Mouse (Mus musculus) kidney, postnatal 0 days (tissue): Measurements from ENCODE around the gene Tbc1d10b. TPM values are rescaled to one million over a fixed set of nuclear protein-coding genes. Genes with fewer than 3 reads are reported as not detected.
"Not testable (repeated sequence)": the region's sequence is repeated elsewhere in the genome, so short reads cannot be mapped to it uniquely, and the experiment has no call there.

ENCODE experiments used
- ATAC-seq: fragments of 200-750 bp; cut with Nextera tagmentation; replicated peaks from 2 replicates; pipeline ENCODE4 v1.8.0; 2017; ENCODE audit warnings: low read depth, moderate number of reproducible peaks, moderate TSS enrichment, moderate library complexity; ENCODE audit not compliant: low FRiP score
- DNase-seq: peaks from one replicate; pipeline ENCODE4 v3.0.0-alpha.2; 2016; ENCODE audit warnings: low spot score
- H3K27ac ChIP-seq: fragments of 300-500 bp; sonication (generic); 2 replicates; pipeline ENCODE4 v1.5.1; 2014; ENCODE audit warnings: mild to moderate bottlenecking
- H3K27me3 ChIP-seq: fragments of 300-500 bp; sonication (generic); 2 replicates; pipeline ENCODE4 v1.6.1; 2014; ENCODE audit warnings: low read length, mixed read lengths; ENCODE audit not compliant: insufficient read depth
- H3K36me3 ChIP-seq: fragments of 300-500 bp; sonication (generic); 2 replicates; pipeline ENCODE4 v1.6.1; 2014; ENCODE audit warnings: low read length, mixed read lengths; ENCODE audit not compliant: insufficient read depth
- H3K4me1 ChIP-seq: fragments of 300-500 bp; sonication (generic); replicated peaks from 2 replicates; pipeline ENCODE4 v1.6.1; 2014; ENCODE audit warnings: antibody characterized with exemption, low read length, mixed read lengths; ENCODE audit not compliant: insufficient read depth
- H3K4me2 ChIP-seq: fragments of 300-500 bp; sonication (generic); 2 replicates; pipeline ENCODE4 v1.6.1; 2014; ENCODE audit warnings: mild to moderate bottlenecking, low read length, moderate library complexity, mixed read lengths
- H3K4me3 ChIP-seq: fragments of 300-500 bp; sonication (generic); replicated peaks from 2 replicates; pipeline ENCODE4 v1.5.1; 2014; ENCODE audit warnings: low read depth, low read length
- H3K9ac ChIP-seq: fragments of 300-500 bp; sonication (generic); 2 replicates; pipeline ENCODE4 v1.6.1; 2014; ENCODE audit warnings: low read depth, low read length
- H3K9me3 ChIP-seq: fragments of 300-500 bp; sonication (generic); replicated peaks from 2 replicates; pipeline ENCODE4 v1.6.1; 2016; ENCODE audit warnings: low read length, inconsistent platforms, mixed read lengths
- CTCF ChIP-seq: IDR thresholded peaks from 2 replicates; pipeline ENCODE4 v1.5.1; 2016; ENCODE audit warnings: antibody characterized with exemption, low read depth, mild to moderate bottlenecking, moderate library complexity
- WGBS: fragments of 180-500 bp; shearing (Covaris S2); extraction: QIAGEN DNeasy Blood & Tissue Kit; methylation state at CpG from one replicate; pipeline ENCODE4 v1.1.7; 2014; 5-methylcytosine and 5-hydroxymethylcytosine counted together
- polyA plus RNA-seq: library from polyadenylated mRNA; unstranded; fragments of >200 nt; fragmentation: Nextera tagmentation; extraction: Ambion mirVana; gene quantifications from 2 replicates; pipeline ENCODE4 v1.2.1, GENCODE M21; 2015

Tbc1d10b gene
- polyA plus RNA-seq, 1 experiment from 2014 or later, result 16.9 TPM

DNA sequence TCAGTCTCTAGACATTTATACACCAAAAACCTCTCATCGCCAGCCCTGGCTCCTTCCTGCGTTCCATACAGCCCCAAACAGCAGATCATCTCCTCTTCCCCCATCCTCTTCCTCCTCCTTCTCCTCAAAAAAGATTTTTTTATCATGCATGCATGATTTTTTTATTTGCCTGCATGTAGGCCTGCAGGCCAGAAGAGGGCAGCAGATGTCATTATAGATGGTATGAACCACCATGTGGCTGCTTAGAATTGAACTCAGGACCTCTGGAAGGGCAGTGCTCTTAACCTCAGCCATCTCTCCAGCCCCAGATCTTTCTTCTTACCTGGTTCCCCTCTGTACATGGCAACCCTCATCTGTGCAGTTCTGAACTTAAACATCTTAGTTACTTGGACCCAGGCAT lies 44.1 kb upstream of the Tbc1d10b start:
- WGBS, result 87% methylated on average over 2 of the region's 2 CpGs
- DNase-seq (peak; percentile 70), ATAC-seq (no peak)
- no peaks in the 10 kb centered on the region for H3K9me3 ChIP-seq
- H3K9ac ChIP-seq, result no peak overlapping the region
- no peak overlapping the region for H3K4me3 ChIP-seq
- TF ChIP-seq CTCF, result peak; percentile 73
- H3K4me1 ChIP-seq, result peaks cover 6% of the 10 kb centered on the region; the same call in 1 of the 2 replicates
- H3K36me3 ChIP-seq, result no peaks in the 10 kb centered on the region; the same call in 1 of the 2 replicates
- no peak overlapping the region for H3K4me2 ChIP-seq
- no peak overlapping the region for H3K27ac ChIP-seq
- H3K27me3 ChIP-seq, result no peaks in the 10 kb centered on the region

DNA sequence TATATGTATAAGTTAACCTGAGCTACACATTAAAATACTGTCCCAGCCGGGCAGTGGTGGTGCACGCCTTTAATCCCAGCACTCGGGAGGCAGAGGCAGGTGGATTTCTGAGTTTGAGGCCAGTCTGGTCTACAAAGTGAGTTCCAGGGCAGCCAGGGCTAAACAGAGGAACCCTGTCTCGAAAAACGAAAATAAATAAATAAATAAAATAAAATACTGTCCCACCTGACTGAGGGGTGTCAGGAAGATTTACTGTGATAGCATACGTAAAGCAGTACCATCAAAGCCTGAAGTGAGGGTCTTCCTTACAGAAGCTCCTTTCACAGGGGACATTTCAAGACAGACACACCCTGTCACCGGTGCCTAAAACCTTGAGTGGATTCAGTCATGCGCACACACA lies 42.2 kb upstream of the Tbc1d10b start:
- not testable (repeated sequence) for ATAC-seq, H3K9me3 ChIP-seq, H3K27me3 ChIP-seq, H3K4me2 ChIP-seq, H3K9ac ChIP-seq, DNase-seq, H3K36me3 ChIP-seq, H3K4me3 ChIP-seq, H3K27ac ChIP-seq
- WGBS, result 86% methylated on average over 8 of the region's 8 CpGs
- peaks cover 14% of the 10 kb centered on the region for H3K4me1 ChIP-seq

DNA sequence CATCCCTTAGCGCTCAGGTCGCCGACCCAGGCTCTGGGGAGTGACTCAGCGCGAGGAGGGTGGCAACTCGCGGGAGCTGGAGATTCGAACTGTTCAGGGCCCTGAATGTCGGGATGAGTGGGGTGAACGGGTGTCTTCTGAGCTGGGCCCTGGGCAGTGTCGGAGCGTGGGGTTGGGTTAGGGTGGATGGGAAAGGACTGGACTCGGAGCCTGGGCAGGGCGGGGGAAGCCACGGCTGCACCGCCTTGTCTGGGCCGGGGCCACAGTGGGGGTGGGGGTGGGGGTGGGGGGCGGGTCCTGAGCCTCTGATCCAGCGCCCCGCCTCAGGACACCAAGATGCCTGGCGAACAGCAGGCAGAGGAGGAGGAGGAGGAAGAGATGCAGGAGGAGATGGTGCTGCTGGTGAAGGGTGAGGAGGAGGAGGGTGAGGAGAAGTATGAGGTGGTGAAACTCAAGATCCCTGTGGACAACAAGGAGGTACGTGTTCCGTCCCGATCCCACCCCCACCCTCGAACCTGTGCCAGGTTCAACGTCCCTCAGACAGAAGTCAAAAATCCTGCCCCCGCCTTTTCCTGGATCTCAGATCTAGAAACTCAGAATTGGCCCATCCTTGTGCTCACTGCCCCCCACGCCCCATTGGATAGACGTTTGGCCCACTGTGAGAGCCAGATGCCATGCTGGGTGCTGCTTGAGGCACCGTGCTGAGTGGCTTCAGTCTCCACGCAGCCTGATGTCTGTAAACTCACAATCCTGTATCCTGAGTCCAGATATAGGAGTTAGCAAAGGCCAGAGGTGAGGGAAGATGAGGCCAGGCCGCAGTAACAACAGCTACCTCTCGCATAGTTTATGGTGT lies 36.6 kb upstream of the Tbc1d10b start:
- peak; percentile 74 for ATAC-seq
- DNase-seq, result peak; percentile 51
- Histone ChIP-seq H3K27me3 (no peaks in the 10 kb centered on the region), H3K4me2 (peak overlapping the region; percentile 74), H3K36me3 (no peaks in the 10 kb centered on the region; the same call in 1 of the 2 replicates), H3K4me1 (peaks cover 19% of the 10 kb centered on the region; the same call in 1 of the 2 replicates), H3K9me3 (no peaks in the 10 kb centered on the region), H3K4me3 (peak overlapping the region; percentile 88), H3K27ac (peak overlapping the region; percentile 94), H3K9ac (peak overlapping the region; percentile 94)
- no peak for TF ChIP-seq CTCF
- WGBS, result 7% methylated on average over 32 of the region's 33 CpGs

DNA sequence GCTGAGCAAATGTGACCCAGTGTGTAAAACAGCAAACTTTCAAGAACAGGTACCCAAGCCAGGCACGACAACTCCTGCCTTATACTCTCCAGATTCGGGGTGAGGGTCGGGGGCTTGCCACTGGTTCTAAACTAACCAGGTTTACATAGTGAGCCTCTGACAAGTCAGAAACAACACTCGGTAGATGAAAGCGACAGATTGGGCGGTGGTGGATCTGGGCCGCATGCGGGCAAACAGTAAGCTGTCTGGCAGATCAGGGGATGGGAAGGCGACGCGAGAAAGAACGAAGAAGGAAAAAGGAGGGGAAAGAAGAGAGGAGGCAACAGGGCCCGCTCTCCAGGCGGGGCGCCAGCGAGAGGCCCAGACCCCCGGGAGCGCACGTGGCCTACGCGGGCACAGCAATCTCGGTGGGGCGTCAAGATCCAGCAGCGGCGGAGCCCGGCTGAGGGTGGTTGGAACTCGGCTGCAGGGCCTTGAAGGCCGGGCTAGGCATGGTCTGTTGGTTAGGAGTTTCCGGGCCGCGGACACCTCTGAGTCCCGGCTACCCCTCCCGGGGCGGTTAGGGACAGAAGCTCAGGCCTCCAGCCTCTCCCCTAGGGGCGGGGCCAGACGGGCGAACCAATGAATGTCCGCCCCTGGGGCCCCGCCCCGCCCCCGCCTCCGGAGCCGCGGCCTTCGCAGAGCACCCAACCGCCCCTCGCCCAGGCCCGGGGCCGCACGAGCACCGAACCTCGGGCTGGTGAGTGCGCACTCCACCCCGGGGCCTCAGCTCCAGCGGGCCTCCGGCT lies 35.8 kb upstream of the Tbc1d10b start, which contains the start of gene Zfp771:
Gene Zfp771, plus strand, starts transcription at position 405 of the 788 bp plus-strand sequence.
- peak within 1 kb of the TSS; percentile 94 for H3K9ac ChIP-seq
- no peaks in the 10 kb centered on the region for H3K27me3 ChIP-seq
- ATAC-seq (peak; percentile 98), DNase-seq (peak; percentile 97)
- 2% methylated on average over 56 of the region's 56 CpGs for WGBS
- TF ChIP-seq CTCF, result no peak; the same call in none of the 2 replicates
- peak within 1 kb of the TSS; percentile 94 for H3K27ac ChIP-seq
- peak within 1 kb of the TSS; percentile 74 for H3K4me2 ChIP-seq
- peaks cover 19% of the 10 kb centered on the region; the same call in 1 of the 2 replicates for H3K4me1 ChIP-seq
- no peaks in the 10 kb centered on the region for H3K9me3 ChIP-seq
- no peaks in the 10 kb centered on the region; the same call in 1 of the 2 replicates for H3K36me3 ChIP-seq
- H3K4me3 ChIP-seq, result peak within 1 kb of the TSS; percentile 88

DNA sequence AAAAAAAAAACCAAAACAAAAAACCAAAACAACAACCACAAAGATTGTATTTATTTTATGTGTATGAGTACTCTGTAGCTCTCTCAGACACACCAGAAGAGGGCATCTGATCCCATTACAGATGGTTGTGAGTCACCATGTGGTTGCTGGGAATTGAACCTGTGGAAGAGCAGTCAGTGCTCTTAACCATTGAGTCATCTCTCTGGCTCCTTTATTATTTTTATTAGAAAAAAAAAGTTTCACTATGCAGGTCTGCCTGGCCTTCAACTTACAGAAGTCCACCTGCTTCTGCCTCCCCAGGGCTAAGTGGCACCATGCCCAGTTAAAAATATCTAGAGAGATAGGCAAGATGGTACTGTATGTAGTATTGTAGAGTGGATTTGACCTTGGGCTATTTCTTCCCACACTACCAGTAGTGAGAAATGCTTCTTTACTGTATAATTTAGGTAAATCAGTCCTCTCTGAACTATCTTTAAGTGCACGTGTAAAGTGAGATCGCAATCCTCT lies 35.1 kb upstream of the Tbc1d10b start:
- no peak for ATAC-seq
- 27% methylated on average over 2 of the region's 2 CpGs for WGBS
- H3K9me3 ChIP-seq, result no peaks in the 10 kb centered on the region

DNA sequence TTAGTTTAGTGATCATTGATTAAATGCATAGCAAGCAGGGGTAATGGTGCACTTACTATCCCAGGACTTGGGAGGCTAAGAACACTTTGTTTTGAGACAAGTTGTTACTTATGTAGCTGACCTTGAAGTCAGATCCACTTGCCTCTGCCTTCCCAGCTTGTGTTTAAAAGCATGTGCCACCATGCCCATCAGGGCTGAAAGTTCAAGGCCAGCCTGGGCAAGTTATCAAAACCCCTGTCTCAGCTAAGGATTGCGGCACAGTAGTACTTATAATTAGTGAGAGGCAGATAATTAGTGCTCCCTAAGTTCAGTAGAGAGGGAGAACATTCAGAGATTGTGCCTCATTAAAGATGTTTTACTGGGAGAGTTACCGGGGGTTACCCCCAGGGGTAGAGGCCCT lies 26.5 kb upstream of the Tbc1d10b start:
- no peak for TF ChIP-seq CTCF
- ATAC-seq (no peak), DNase-seq (no peak)
- Histone ChIP-seq H3K4me2 (no peak overlapping the region), H3K27ac (no peak overlapping the region), H3K9me3 (no peaks in the 10 kb centered on the region), H3K9ac (no peak overlapping the region), H3K27me3 (no peaks in the 10 kb centered on the region), H3K4me3 (no peak overlapping the region), H3K36me3 (peaks cover 38% of the 10 kb centered on the region), H3K4me1 (peaks cover 13% of the 10 kb centered on the region)
- WGBS, result 97% methylated on average over 2 of the region's 2 CpGs

More for the DNA sequence above, 35.1 kb upstream of the Tbc1d10b start:
- Histone ChIP-seq H3K4me2 (peak overlapping the region; percentile 74), H3K4me1 (peaks cover 19% of the 10 kb centered on the region; the same call in 1 of the 2 replicates), H3K27me3 (no peaks in the 10 kb centered on the region), H3K36me3 (peaks cover 3% of the 10 kb centered on the region; the same call in 1 of the 2 replicates), H3K9ac (peak overlapping the region; percentile 94; the same call in 1 of the 2 replicates), H3K4me3 (peak overlapping the region; percentile 88; the same call in 1 of the 2 replicates), H3K27ac (peak overlapping the region; percentile 94)
- DNase-seq, result no peak
- TF ChIP-seq CTCF, result no peak
